Mouse (Mus musculus) G1E (cell line): Measurements from ENCODE around the gene Ism1.

Experiments
- CTCF ChIP-seq: IDR thresholded peaks from 2 replicates; pipeline ENCODE4 v1.5.1; 2012; ENCODE audit warnings: low read depth, low read length, inconsistent platforms, mixed read lengths
- GATA1 ChIP-seq: IDR thresholded peaks from 2 replicates; pipeline ENCODE4 v1.6.1; 2012; ENCODE audit warnings: borderline replicate concordance, low read length, inconsistent platforms, mixed read lengths
- GATA2 ChIP-seq: IDR thresholded peaks from 2 replicates; pipeline ENCODE4 v1.6.1; 2012; ENCODE audit warnings: low read depth, low read length, inconsistent platforms, borderline replicate concordance
- POLR2AphosphoS5 ChIP-seq: IDR thresholded peaks from 2 replicates; pipeline ENCODE4 v1.6.1; 2012; ENCODE audit warnings: low read depth, low read length, inconsistent platforms; ENCODE audit not compliant: insufficient replicate concordance
- TAL1 ChIP-seq: conservative IDR thresholded peaks from 2 replicates; pipeline ENCODE4 v1.6.1; 2012; ENCODE audit warnings: low read depth, low read length, inconsistent platforms, mixed read lengths

DNA sequence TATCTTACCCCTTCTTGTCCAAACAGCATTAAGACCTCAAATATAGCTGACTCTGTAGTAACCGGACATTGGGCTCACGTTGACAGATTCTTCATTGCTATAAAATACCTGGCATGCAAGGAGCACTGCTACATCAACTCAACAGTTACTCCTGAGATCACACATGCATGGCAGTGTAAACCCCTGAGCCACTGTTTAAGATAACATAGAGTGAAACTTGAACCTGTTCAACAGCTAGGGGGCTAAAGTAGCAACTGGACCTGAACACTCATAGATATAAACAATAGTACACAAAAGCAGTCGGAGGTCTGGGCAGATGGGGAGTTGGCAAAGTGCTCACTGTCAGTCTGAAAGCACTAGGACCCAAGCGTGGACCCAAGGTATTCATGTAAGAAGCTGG lies 43.5 kb upstream of the Ism1 start:
- TF ChIP-seq CTCF: no peak
- no peak for TF ChIP-seq POLR2AphosphoS5
- TF ChIP-seq GATA1: no peak
- TF ChIP-seq TAL1: no peak
- TF ChIP-seq GATA2: no peak
